Mouse (Mus musculus) heart, adult 2 months (tissue): ENCODE data around the gene Atxn7l1.

Experiments used
- CTCF ChIP-seq: fragments of 200-600 bp; IDR thresholded peaks from 2 replicates; pipeline ENCODE4 v1.8.1; 2022; ENCODE audit warnings: antibody characterized with exemption, mild to moderate bottlenecking, moderate library complexity
- EP300 ChIP-seq: fragments of 200-500 bp; IDR thresholded peaks from 2 replicates; pipeline ENCODE4 v1.6.1; 2011; ENCODE audit warnings: low read depth, low read length, control low read depth; ENCODE audit not compliant: insufficient read depth
- POLR2A ChIP-seq: fragments of 200-500 bp; IDR thresholded peaks from 2 replicates; pipeline ENCODE4 v1.6.1; 2011; ENCODE audit warnings: mild to moderate bottlenecking, low read depth, low read length, control low read depth; ENCODE audit not compliant: insufficient read depth

DNA sequence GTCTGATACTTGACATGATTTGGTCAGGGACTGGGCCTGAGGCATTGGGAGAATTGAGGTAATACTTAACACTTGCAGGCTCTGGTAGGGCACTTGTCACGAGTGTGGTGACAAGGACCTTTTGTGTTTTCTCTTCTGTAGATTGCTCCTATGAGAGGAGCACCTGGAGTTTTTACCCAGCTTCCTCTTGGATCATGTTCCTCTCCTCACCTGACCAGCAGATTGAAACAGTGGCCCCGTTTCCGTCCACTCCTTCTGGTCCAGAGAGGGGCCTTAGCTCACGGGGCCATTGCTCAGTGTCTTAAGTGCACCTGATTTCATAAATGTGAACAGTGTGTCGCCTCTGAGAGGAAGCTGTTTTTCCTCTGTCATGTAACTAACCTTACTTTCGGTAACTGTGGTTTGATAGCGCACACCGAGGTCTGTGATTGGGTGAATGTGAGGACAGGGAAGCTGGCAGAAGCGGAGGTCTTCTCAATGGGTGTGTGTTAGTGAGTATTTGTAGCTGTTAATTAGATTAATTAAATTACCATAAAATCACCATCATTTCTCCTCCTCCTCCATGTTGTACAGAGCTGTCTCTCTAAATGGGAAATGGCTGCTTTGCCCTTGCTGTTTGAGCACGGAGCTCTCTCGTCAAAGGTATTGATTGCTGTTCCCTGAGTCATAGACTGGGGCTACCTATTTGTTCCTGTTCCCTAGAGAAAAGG, 35.1 kb downstream of the Atxn7l1 start:
- no peak for TF ChIP-seq POLR2A
- no peak for TF ChIP-seq CTCF
- no peak for TF ChIP-seq EP300
